Mouse (Mus musculus): ENCODE results near the gene Orc1.

Gene Orc1

GRCm38 (mm10) chr4:108637721-108638120, 58.5 kb downstream of the Orc1 start:
- DNase-seq = no peak

GRCm38 (mm10) chr4:108638752-108639151, 59.5 kb downstream of the Orc1 start:
- no peak for DNase-seq

GRCm38 (mm10) chr4:108664407-108664806, 85.2 kb downstream of the Orc1 start:
- DNase-seq = no peak

Measured in right cerebral cortex, adult 18-20 months (tissue).